Mouse (Mus musculus) neutrophil, adult 5-6 weeks (primary cell): ENCODE data around the gene Zfp638. TPM values are rescaled to one million over a fixed set of nuclear protein-coding genes. Genes with fewer than 3 reads are reported as not detected.
"Not testable (repeated sequence)": the region's sequence is repeated elsewhere in the genome, so short reads cannot be mapped to it uniquely, and the experiment has no call there.

ENCODE experiments used
- ATAC-seq: fragments of 151-379, 151-347 bp; 2 replicates; pipeline ENCODE4 v1.8.0; 2017; ENCODE audit warnings: mild to moderate bottlenecking, moderate TSS enrichment; ENCODE audit not compliant: insufficient number of reproducible peaks, poor library complexity, low FRiP score, severe bottlenecking; ENCODE audit errors: extremely low read depth
- total RNA-seq: library from RNA; stranded (forward); fragments of 200-1000 nt; gene quantifications from 2 replicates; pipeline ENCODE4 v1.2.3, GENCODE M21; 2017

Zfp638 gene
- total RNA-seq, 1 experiment from 2014 or later: 343 TPM

DNA sequence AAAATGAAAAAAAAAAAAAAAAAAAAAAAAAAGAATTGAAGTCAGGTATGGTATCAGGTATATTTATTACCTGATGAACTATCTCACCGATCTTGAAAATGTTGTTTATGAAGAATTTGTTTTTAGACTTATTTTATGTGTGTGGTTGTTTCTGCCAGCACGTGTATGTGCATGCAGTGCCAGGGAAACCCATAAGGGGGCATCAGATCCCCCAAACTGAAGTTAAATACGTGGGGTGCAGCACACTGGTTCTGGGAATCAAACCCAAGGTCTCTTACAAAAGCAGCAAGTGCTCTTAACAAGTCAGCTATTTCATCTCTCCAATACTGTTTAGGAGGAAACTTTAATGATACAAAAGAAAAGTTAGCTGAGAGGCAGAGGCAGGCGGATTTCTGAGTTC lies 137.4 kb downstream of the Zfp638 start:
- ATAC-seq: no peak

- no peak for ATAC-seq
Measured at GRCm38 (mm10) chr6:84008363-84009171, 141.7 kb downstream of the Zfp638 start, which contains the start of gene Dysf. Gene Dysf, plus strand, starts transcription at chr6:84008590.

DNA sequence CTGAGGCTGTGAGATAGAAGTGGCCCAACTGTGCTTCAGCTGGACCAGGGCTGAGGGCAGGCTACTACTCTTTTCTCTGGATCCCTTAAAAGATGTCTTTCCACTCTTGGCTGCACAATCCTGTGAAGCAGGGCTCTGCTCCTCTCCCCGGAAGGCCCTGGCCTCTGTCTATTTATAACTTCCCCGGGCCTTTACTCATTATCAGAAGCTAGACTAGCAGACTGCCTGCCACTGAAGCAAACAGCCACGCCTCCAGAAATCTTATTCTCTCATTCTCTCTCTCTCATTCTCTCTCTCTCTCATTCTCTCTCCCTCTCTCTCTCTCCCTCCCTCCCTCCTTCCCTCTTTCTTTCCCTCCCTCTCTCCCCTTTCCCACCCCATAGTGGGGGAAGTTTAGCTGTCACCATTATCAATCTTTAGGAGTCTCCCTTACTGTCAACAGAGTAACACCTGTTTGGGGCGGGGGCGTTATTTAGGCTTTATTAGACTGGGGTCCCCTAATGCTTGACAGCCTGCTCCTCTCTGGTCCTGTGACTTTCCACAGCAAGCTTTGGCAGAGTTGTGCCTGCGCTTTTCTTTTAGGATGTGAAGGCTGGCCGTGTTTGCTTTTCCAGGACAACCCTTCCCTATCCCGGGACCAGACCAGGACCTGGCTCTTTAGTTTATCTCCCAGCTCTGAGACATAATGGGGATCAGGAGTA lies 142.4 kb downstream of the Zfp638 start:
- no peak for ATAC-seq

- no peak for ATAC-seq
Measured at GRCm38 (mm10) chr6:84009915-84010302, 143.0 kb downstream of the Zfp638 start.

DNA sequence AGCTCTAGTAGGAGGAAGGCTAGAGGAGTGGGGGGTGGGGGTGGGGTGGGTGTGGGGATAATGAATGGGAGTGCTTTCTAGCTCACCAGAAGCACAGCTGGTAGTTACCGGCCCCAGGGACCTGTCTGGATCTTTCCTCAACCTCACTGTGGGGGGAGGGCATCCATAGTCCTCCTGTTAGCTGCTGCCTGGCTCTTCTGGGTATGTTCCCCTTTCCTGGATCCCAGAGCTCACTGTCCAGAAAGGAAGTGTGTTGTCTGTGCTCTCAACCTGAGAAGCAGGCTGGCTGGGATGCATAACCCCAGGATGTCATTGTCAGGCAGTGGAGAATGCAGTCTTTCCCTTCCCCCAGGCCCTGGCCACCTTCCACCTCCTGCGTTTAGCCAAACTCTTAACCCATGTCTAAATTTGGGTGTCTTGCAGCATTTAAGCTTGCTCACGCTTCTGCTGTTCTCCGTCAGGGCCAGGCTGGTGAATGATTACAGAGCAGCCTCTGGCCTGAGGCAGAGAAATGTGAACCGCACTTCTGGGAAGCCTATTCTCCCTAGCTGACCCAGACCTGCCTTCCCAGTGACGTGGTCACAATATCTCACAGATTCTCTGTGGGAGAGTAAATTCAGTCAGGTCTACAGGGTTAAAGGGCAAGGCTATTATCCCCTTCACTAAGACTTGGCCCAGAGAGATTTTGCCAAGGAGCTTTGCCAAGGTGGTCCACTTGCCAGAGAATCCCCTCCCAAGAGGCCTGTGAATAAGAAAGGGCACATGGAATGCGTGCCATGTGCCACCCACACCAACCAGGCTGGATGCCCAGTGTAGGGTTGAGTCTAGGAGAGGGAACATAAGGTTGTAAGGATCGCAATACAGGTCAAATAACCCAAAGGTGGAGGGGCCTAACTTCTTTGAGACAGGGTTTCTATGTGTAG lies 143.7 kb downstream of the Zfp638 start:
- no peak for ATAC-seq

- not testable (repeated sequence) for ATAC-seq
Measured at GRCm38 (mm10) chr6:84014961-84015683, 148.2 kb downstream of the Zfp638 start.

DNA sequence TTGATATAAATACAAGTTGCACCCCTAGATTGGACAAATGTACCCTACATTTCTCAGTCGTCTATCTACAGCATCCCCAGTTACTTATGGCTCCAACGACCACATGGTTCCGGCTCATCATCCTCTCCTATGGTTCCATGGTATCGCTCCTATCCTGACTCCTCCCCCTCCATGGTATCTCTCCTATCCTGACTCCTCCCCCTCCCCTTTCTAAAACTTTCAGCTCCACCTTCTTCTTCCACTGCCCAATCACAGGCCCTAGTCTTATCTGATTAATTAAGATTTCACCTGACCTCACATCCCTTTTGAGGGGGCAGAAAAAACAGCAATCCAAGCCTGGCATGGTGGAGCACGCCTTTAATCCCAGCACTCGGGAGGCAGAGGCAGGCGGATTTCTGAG lies 149.9 kb downstream of the Zfp638 start:
- ATAC-seq: no peak

- ATAC-seq: 0 out of 2 replicates have a peak, but pooled peaks have one; percentile 24
Measured at GRCm38 (mm10) chr6:84017392-84017791, 150.5 kb downstream of the Zfp638 start.

DNA sequence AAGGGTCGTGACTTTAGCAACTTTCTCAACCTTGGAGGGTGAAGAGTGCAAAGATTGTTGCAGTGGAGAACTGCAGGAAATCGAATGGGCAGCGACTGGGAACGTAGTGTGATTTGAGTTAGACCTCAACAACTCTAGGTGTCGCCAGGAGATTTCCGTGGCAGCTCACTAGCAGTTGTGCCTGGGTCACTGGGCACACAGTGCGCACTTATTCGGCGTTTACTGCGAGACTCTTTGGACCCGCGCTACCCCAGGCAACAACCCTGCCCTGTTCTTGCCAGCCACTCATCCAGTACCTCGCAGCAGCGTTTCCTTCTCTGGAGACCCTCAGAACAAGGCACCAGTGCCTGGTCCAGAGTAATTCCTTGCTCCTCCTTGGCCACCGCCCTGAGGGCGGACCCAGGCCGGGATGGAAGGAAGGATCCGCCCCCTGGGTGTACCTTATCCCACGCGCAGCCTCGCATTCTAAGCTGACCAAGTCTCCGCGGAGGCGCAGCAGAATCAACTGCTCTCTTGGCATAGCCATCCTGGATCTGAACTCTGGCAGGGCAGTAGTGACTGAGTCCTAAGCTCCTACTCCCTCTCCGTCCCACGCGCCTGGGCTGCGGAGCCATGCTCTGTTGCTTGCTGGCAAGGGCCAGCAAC lies 152.1 kb downstream of the Zfp638 start:
- ATAC-seq: no peak

- ATAC-seq: no peak
Measured at GRCm38 (mm10) chr6:84020002-84020401, 153.1 kb downstream of the Zfp638 start.

DNA sequence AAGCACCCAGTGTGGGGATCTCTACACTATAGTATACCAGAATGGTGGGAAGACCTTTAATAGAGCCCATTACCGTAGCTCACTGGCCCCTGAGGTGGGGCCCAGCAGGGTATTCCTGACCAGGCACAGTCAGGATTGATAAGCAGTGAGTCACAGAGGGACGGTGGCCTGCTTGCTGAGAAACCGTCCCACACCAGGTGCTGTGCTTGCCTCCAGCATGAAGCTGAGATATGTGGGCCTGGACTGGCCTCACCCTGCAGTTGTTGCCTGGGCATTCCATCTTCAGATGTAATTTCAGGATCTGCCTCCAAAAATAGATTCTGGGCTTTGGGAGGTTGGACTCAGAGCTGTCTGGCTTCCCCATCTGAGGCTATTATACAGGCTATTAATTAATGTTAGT lies 155.1 kb downstream of the Zfp638 start:
- no peak for ATAC-seq

DNA sequence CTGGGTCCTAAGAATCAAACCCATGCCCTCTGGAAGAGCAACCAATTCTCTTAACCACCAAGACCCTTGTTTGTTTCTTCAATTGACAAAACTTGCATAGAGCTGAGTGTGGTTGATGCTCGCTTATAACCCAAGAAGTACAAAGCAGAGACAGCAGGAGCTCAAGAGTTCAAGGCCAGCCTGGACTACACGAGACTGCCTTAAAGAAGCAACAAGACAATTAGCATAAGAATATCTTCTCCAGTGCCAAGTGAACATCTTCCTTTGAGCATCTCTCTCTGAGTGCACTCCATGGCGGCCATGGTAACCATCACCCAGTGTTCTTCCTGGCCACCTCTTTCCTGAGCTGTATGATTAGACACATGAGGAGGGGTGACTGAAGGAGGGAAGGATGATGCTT lies 158.7 kb downstream of the Zfp638 start:
- no peak for ATAC-seq

DNA sequence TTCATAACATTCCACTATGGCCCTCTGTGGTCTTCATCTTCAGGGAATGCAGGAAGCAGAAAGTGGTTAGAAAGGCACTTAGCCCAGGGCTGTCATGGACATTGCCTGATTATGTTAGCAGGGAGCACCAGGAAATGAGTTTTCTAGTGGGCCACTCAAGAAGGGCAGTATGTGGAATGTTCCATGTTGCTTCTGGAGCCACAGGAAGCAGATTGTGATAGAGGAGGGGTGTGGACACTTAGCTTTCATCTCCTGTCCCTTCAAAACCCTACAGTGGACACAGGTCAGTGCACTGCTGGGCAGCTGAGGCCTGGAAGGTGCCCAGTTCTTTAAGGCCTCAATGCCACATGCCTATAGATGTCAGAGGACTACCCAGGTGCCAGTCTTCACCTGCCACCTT lies 161.9 kb downstream of the Zfp638 start:
- no peak for ATAC-seq

GRCm38 (mm10) chr6:84029775-84030174 lies 162.9 kb downstream of the Zfp638 start:
- ATAC-seq: no peak

- ATAC-seq: not testable (repeated sequence)
Measured at GRCm38 (mm10) chr6:84032516-84032915, 165.6 kb downstream of the Zfp638 start.
